Mouse (Mus musculus): ENCODE results near the gene Cnbd2.
"Not testable (repeated sequence)": the region's sequence is repeated elsewhere in the genome, so short reads cannot be mapped to it uniquely, and the experiment has no call there.

Cnbd2 gene

DNA sequence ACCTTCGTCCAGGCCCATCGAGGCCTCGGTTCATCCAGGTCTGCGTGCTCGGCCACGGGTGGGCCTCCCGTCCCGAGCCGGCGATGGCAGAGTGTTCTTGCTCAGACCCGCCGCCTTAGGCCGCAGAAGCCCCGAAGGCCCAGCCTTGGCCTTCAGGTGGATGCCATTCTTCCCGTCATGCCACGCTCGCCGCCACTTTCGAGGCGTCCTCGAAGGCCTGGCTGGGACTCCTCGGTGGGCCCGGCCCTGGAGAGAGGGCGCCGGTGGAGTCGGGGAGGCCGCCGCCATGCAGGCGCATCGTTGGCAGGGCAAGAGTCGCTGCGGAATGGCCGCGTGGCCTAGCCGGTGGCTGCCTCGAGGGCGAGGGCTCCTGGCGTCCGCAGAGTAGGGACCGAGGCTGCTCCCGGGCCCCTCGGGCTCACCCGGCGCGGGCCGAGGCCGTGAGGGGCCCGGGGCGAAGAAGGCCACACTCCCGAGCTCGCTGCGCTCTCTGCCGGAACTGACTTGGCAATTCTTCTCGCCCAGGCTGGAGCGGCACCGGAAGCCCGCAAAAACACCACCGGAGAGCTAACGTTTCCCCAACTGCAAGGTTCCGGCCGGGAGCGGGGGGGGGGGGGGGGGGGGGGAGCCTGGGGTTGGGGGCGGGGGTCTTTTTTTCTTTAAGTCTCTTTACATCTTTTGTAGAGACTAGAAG is 80.5 kb downstream of the Cnbd2 start:
- DNase-seq (ENCODE audit: low spot score in 2 of 2) = peak; percentile 73 to 85

DNA sequence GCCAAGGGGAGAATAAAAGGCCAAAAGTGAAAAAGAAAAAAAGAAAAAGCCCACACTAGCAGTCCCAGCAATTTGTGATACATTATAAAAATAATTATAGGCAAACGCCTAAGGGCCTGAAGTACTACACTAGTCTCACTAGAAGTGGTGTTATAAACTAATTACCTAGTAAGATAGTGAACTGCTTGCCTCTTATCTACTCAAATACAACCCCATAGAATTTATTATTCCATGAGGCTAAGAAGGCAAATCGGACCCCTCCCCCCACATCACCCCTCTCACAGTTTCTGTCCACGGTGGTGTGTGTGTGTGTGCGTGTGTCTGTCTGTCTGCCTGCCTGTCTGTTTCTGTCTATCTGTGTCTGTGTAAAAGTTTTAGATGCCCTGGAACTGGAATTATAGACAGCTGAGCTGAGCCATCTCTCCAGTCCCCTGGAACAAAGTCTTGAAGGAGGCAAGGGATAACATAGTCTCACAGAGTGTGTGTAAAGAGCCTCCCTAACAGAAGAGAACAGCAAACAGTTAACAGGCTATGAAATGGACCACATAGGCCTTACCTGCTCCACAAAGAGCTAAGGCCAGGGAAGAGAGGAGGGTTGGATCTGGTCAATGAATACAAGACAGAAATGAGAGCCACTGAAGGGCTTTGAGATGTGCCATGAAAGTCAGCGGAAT is 81.2 kb downstream of the Cnbd2 start:
- DNase-seq (ENCODE audit: low spot score in 2 of 2) = no peak

DNA sequence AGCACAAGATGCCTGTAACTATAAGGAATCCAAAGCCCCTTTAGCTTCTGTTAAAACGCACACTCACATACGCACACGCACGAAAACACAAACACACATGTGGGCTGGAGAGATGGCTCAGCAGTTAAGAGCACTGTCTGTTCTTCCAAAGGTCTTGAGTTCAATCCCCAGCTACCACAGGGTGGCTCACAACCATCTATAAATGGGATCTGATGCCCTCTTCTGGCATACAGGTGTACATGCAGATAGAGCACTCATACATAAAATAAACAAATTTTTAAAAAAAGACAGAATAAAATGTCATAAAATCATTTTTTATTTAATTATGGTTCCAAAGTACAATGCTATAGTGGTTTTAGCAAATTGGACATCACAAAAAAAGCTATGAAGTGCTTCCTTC is 82.2 kb downstream of the Cnbd2 start:
- DNase-seq (ENCODE audit: low spot score in 2 of 2) = no peak

DNA sequence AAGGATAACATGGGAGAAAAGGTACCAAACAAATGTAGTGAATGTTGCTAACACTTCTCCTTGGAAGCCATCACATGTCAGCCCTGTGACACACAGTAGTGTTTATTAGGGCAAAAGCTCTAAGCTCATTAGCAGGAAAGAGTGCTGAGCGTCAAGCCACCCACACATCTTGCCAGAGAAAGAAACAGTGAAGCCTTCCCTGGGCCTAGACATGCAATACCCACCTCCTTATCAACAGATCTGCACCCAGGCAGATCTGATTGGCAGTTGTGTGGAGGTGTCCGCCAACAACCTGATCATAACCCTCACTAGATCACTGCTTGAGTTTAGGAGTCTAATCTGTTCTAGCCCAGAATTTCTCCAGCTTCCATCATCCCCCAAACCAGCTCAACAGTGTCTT is 84.0 kb downstream of the Cnbd2 start:
- no peak for DNase-seq (ENCODE audit: low spot score in 2 of 2)

DNA sequence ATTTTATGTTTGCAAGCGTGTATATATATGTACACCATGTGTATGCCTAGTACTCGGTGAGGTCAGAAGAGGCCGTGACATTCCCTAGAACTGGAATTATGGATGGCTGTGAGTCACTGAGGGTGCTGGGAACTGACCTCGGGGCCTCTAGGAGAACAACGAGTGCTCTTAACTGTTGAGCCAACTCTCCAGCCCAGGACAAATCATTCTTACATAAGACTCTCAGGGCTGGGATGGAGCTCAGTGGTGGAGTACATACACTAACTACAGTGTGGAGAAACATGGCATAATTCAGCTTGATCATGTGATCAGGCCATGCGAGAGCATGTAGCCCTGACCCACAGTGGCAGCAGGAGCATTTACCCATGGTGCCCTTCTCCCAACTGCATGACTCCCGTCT is 85.9 kb downstream of the Cnbd2 start:
- DNase-seq (ENCODE audit: low spot score in 2 of 2) = no peak

DNA sequence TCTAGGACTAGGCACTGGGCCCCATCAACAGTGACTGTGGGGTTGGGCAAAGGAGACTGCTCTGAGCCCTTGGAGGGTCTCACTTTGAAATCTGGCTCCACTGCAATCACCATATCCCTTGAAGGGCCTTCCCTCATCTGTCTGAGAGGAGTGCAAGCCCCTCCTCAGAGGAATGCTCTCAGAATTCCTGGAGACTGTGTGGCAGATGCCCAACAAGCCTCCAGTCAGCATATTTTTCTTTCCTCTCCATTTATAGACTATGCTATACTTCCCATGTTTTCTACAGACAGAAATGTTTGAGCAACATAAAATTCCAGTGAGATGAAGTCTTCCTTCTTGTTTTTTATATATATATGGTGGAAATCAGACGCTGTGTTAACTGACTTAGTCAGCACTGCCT is 87.4 kb downstream of the Cnbd2 start:
- DNase-seq (ENCODE audit: low spot score in 2 of 2) = no peak

DNA sequence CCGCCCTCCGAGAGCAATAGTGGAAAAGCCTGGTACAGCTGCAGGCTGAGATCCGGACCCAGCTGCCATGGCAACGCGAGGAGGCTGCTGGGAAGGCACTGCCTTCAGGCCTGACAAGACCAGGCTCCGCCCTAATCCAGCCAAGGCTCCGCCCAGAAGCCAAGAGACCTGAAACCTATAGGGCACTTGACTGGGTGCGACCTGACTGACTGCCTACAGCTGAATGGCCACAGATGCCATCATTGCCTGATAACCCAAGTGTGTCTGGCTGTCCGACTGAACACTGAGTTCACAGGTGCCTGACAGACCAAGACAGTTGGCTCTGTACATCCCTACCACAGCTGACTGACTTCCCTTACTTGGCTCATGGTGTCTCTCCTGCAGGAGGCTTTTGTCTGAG is 89.2 kb downstream of the Cnbd2 start:
- DNase-seq (ENCODE audit: low spot score in 2 of 2) = peak; percentile 63 to 76

DNA sequence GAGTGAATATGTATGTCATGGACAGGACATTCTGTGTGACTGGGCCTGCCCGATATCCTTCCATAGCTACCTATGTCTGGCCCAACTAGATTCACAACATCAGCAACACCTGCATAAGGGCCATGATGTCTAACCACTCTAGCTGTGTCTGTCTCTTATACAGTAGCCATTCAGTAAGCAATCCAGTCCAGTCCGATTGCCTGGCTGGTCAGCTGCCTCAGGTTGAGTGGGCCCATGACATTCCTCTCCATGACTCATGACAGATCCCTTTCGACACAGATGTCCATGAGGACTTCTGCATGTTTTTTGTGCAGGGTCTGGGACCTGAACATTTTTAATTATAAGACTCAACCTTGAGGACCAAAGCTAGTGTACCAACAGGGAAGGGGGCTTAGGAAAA is 89.9 kb downstream of the Cnbd2 start:
- no peak for DNase-seq (ENCODE audit: low spot score in 2 of 2)

DNA sequence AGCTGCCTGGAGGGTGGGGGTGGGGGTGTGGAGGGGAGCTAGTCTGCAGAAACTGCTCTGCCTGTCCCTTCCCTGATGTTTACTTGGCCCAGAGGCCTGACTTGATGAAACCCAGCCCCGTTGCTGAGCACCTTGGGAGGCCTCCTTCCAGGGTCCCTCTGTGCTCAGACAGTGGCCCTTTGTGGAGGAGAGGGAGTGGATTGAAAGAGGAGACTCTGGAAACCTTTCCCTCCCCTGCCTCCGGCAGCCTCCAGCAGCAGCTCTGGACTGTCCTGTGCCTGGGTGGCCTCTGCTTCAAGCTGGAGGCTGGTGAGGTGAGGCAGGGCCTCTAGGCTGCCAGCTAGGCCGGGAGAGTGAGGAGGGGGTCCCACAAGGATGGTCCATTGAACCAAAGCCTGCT is 94.9 kb downstream of the Cnbd2 start:
- no peak for DNase-seq (ENCODE audit: low spot score in 2 of 2)

DNA sequence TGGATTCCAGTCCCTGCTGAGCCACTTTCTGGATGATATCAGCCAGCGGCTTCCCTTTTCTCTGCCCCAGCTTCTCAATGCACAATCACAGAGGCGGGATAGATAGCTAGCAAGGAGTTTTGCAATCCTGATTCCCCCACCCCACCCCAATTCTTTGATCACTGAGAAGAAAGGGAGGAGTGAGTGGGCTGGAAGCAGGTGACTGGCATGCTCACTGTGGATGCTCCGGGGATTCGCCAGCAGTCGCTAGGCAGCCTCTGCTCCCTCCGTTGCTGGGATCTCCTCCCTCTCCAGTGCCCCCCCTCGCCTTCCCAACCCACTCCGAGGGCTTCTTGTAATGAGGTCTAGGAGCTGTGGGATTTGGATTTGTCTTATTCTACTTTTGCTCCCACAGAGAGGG is 96.1 kb downstream of the Cnbd2 start:
- no peak for DNase-seq (ENCODE audit: low spot score in 2 of 2)

DNA sequence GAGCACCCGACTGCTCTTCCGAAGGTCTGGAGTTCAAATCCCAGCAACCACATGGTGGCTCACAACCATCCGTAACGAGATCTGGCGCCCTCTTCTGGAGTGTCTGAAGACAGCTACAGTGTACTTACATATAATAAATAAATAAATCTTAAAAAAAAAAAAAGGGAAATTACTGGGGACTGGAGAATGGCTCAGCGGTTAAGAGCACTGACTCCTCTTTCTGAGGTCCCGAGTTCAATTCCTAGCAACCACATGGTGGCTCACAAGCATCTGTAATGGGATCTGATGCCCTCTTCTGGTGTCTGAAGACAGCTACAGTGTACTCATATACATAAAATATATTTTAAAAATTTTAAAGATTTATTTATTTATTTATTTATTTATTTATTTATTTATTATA is 99.2 kb downstream of the Cnbd2 start:
- not testable (repeated sequence) for DNase-seq (ENCODE audit: low spot score in 2 of 2)

DNA sequence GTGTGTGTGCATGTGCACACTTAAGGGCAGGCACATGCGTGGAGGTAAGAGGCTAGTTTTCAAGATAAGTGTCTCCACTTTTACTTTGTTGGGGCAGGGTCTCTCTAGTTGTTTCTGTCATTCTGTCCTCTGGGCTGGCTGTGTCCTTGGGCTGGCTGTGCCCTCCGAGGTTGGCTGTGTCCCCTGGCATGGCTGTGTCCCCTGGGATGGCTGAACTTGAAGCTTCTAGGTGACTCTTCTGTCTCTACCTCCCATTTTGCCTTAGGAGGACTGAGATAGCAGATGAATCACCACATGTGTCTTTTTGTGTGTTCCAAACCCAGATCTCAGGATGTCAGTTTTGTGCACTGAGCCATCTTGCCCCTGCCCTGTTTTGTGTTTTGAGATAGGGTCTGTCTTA is 102.9 kb downstream of the Cnbd2 start:
- no peak for DNase-seq (ENCODE audit: low spot score in 2 of 2)

DNA sequence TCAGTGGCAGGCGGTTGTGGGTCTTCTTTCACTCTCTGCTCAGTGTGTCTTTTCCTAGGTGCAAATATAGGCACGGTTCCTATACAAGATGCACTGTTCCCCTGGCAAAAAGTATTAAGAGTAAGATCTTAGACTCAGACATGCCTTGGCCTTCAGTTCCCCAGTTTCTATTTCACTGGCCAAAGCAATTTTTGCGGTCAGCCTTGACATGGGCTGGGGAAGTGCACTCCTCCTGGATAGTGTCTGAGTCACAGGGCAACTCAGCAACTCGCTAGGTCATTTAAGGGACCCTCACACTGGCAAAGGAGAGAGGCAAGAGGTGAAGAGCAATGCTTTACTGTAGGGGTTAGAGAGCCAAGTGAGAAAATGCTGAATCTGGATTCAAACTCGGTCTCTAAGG is 103.6 kb downstream of the Cnbd2 start:
- DNase-seq (ENCODE audit: low spot score in 2 of 2) = no peak

DNA sequence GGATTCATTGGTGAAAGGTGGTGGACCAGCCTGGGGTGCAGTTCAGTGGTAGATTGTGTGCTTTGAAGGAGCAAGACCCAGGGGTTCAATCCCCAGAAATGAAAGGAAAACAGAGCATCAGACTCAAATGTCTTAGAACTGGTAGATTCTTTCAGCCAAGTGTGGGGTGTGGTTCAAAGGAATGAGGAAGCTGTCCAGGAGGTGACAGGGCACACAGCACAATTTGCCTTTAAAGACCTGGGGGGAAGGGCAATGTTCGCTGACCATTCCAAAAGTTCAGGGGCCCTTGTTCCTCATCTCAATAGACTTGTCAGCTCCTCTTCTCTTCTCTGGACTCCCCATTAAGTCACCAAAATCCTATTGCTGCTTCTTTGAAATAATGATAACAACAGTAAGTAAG is 105.1 kb downstream of the Cnbd2 start:
- DNase-seq (ENCODE audit: low spot score in 2 of 2) = no peak

DNA sequence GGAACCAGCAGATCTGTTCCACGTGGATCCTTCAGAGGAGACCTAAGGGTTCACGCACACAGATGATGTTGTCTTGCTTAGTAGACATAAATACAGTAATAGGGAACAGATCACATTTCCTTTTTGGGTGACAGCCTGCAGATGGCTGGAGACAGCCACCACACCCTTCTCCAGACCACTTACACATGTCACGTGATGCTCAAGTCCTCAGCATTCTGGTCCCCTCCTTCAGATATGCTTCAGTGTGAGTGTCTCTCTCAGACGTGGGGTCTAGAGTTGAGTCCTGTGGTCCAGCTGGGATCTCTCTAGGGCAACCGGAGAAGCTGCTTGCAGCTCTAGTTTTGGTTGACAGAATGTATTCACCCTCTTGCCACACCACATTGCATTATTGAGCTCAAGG is 106.4 kb downstream of the Cnbd2 start:
- no peak for DNase-seq (ENCODE audit: low spot score in 2 of 2)

DNA sequence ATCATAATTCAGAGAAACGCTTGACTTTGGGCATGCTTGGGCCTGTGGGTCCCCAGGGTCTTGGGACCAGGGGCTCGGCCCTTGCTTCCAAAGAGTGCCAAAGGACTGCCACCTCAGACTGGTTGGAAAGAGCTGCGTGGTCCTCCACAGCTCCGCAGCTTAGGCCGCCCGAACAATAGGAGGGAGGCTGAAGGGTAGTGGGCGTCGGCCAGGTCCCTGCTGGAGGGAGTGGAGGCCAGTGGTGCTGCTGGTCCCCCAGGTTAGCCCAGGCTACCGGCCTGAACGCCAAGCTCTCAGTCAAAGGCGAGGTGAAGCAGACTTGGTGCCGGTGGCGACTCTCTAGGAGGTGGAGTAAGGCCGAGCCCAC is 108.2 kb downstream of the Cnbd2 start:
- no peak for DNase-seq (ENCODE audit: low spot score in 2 of 2)

DNA sequence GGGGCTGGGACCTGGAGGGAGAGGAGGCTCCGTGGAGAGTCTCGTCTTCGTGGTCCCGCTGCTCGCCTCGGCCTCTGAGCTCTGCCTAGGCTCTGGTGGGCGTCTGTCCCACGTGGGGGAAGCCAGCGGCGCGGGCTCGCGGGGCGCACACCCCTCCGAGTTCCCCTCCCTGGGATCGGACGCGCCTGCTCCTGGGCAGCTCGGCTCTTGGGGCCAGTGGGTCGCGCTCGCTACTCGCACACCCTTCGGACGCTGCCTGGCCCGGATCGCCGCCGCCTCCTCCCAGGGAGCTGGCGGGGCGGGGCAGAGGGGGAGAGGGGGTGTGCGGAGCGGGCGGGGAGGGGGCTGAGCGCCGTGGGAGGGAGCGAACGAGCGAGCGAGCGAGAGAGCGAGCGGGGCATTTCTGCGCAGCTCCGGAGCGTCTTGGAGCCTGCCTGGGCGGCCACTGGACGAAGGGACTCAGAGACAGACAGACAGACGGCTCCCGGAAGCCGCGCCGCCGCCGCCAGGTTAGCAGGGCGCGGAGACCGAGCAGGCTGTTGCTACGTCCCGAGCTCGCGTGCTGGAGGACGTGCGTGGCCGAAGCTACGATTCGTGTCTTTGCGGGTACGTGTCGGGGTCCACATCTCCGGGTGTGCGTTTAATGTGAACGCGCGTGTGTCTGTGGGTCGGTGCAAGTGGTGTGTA is 108.7 kb downstream of the Cnbd2 start, which contains the start of gene Epb41l1:
TSS of gene Epb41l1 (plus strand) at position 216 of the 687 bp plus-strand sequence.
- DNase-seq (ENCODE audit: low spot score in 2 of 2) = no peak

DNA sequence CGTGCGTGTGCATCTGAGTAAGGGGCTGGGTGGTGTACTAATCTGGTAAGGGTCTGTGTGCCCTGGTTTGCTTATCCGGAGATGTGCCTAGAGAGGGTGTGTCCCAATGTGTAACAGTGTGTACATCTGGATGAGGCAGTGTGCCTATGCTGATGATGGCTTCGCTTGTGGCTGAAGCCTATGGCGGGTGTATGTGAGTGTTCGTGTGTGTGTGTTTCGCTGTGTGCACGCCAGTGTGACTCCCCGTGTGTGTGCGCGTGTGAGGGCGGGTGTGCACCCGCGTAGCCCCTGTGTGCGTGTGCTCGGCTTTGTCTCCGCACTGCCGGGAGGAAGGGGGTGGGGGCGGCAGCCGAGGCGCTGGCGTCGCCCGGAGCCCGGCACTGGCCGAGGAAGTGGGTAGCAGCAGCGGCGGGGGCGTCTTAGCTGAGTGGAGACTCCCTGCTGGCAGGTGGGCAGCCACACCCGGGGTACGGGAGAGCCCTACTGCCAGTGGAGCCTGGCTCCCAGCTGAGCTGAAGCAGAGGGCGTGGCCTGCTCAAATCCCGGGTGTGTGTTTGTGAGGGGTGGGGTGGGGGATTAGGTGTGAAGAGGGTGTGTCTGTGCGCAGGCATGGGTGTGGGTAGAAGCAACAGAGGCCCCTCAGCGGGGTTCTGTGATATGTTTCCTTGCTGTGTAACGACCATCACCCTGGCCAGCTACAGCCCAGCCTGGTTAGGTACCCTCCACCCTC is 109.4 kb downstream of the Cnbd2 start:
- DNase-seq (ENCODE audit: low spot score in 2 of 2) = peak in 1 of 2 experiments; percentile 15

DNA sequence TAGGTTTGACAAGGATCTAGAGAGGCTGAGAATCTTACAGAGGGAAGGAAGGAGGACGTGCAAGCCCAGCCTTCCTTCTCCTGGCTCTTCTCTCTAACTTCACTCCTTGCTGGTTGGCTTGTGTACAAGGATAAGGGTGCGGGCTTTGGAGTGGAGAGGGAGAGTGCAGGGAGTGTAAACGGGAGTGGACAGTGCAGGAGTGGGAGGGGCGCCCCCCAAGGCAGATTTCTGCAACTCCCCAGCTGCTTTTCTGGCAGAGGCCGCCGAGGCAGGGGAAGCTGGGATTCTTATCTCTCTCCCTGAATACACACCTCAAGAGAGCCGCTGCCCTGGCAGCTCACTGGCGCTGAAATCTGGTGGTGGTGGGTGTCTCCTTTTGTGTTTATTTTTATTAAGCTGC is 110.5 kb downstream of the Cnbd2 start:
- DNase-seq (ENCODE audit: low spot score in 2 of 2) = no peak

DNA sequence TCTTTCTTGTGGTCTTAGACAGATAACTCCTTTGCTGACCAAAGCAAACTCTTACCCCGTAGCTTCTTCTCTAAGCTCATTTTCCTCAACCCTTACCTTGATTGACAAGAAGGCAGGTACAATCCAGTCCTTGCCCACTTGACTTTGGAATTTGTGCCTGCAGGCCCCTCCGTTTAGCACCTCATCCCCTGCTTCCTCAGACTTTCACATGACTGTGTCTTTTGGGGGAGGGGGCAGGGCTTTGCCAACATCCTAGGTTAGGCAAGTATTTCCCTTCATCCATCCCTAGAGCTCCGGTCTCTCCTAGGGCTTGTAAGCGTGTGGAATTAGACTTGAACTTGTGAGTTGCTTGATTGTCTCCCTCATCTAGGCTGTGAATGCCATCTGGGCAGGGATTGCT is 111.6 kb downstream of the Cnbd2 start:
- no peak for DNase-seq (ENCODE audit: low spot score in 2 of 2)

All from spleen, postnatal 4 days (tissue).